Mouse (Mus musculus) forelimb bud, embryonic 11.5 days (tissue): ENCODE results near the gene Pfas.
A peak's percentile ranks its signal among the peaks of the same experiment; 100 is the strongest.

Source experiments
- DNase-seq: peaks from one replicate; pipeline ENCODE4 v3.0.0-alpha.2; 2012; ENCODE audit warnings: low read depth, low spot score

The Pfas gene

GRCm38 (mm10) chr11:69008182-69009121, at the start of gene Pfas:
TSS of gene Pfas (minus strand) at chr11:69008460.
- DNase-seq = peak; percentile 92

GRCm38 (mm10) chr11:69053848-69054247, 45.6 kb upstream of the Pfas start:
- no peak for DNase-seq

GRCm38 (mm10) chr11:69052824-69053421, 44.7 kb upstream of the Pfas start:
- no peak for DNase-seq

GRCm38 (mm10) chr11:69051771-69052170, 43.5 kb upstream of the Pfas start:
- no peak for DNase-seq

- no peak for DNase-seq
Measured at GRCm38 (mm10) chr11:69050748-69051147, 42.5 kb upstream of the Pfas start.

- DNase-seq = no peak
Measured at GRCm38 (mm10) chr11:69048151-69048550, 39.9 kb upstream of the Pfas start.

- no peak for DNase-seq
Measured at GRCm38 (mm10) chr11:69047592-69047991, 39.3 kb upstream of the Pfas start.

- no peak for DNase-seq
Measured at GRCm38 (mm10) chr11:69046395-69046774, 38.1 kb upstream of the Pfas start.

- peak; percentile 91 for DNase-seq
Measured at GRCm38 (mm10) chr11:69045531-69046394, 37.5 kb upstream of the Pfas start, which contains the start of gene Aurkb. TSS of gene Aurkb (plus strand) at chr11:69045647.

GRCm38 (mm10) chr11:69038173-69038572, 29.9 kb upstream of the Pfas start:
- DNase-seq = no peak

- peak; percentile 93 for DNase-seq
Measured at GRCm38 (mm10) chr11:69037231-69038061, 29.2 kb upstream of the Pfas start.

- DNase-seq = peak; percentile 91
Measured at GRCm38 (mm10) chr11:69036486-69037230, 28.4 kb upstream of the Pfas start.

- DNase-seq = peak; percentile 83
Measured at GRCm38 (mm10) chr11:69035849-69036248, 27.6 kb upstream of the Pfas start.

GRCm38 (mm10) chr11:69035411-69035810, 27.2 kb upstream of the Pfas start:
- DNase-seq = no peak

- DNase-seq = no peak
Measured at GRCm38 (mm10) chr11:69034585-69034984, 26.3 kb upstream of the Pfas start.

GRCm38 (mm10) chr11:69033552-69033951, 25.3 kb upstream of the Pfas start:
- DNase-seq = no peak

- no peak for DNase-seq
Measured at GRCm38 (mm10) chr11:69028805-69029204, 20.5 kb upstream of the Pfas start.

- no peak for DNase-seq
Measured at GRCm38 (mm10) chr11:69026562-69026961, 18.3 kb upstream of the Pfas start.

GRCm38 (mm10) chr11:69020691-69021090, 12.4 kb upstream of the Pfas start:
- DNase-seq = no peak

GRCm38 (mm10) chr11:69016755-69017154, 8.5 kb upstream of the Pfas start:
- no peak for DNase-seq
